Mouse (Mus musculus) ES-E14 (cell line): ENCODE results near the gene Ppp2r2c.

ENCODE experiments used
- CHD2 ChIP-seq: IDR thresholded peaks from 2 replicates; pipeline ENCODE4 v1.6.1; 2014; ENCODE audit warnings: mild to moderate bottlenecking, low read depth, low read length, inconsistent platforms
- HCFC1 ChIP-seq: IDR thresholded peaks from 2 replicates; pipeline ENCODE4 v1.6.1; 2012; ENCODE audit warnings: low read length, inconsistent platforms, borderline replicate concordance; ENCODE audit not compliant: insufficient read depth
- ZC3H11A ChIP-seq: IDR thresholded peaks from 2 replicates; pipeline ENCODE4 v1.6.1; 2012; ENCODE audit warnings: low read depth, mild to moderate bottlenecking, inconsistent platforms, low read length, borderline replicate concordance

DNA sequence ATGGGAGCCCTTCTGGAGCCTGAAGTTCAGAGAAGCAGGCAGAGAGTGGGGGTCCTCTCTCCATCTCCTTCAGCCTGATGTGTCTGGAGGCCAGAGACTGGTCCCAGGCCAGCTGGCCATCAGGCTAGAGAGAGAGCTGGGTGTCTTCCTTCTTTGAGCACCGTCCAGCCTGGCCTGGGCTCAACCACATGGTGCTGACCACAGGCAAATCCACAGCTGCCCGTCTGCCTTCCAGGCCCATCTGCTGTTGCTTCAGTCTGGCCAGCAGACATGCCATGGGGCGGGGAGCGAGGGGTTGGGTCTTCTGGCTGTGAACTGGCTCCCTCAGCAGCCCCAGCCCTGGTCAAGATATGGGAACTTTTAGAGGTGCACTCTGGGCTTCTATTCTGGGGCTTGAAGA is 48.3 kb downstream of the Ppp2r2c start:
- no peak for TF ChIP-seq CHD2
- TF ChIP-seq HCFC1: no peak
- no peak for TF ChIP-seq ZC3H11A
